Mouse (Mus musculus): ENCODE measurements at regions not wholly inside any gene's neighbourhood (a gene's known extent, or its start where the extent isn't known, plus 50 kb on each side); places are given as distances from the start of the nearest gene placed in this dataset.
"Not testable (repeated sequence)": the region's sequence is repeated elsewhere in the genome, so short reads cannot be mapped to it uniquely, and the experiment has no call there.

- dilution Hi-C loops (cut with MboI; ENCODE audit: extremely low pct_ligation_motif_present, extremely low pct_unique_long_range_greater_than_20kb, low sequenced_read_pairs); H3K4me2 ChIP-seq (ENCODE audit: insufficient read depth, low read depth, poor library complexity, severe bottlenecking); DNase-seq (ENCODE audit: extremely low read depth); in situ Hi-C loops (cut with MboI; ENCODE audit: low pct_ligation_motif_present, low pct_unique_long_range_greater_than_20kb, low sequenced_read_pairs); H3K79me2 ChIP-seq (replicated peaks; ENCODE audit: control insufficient read depth, extremely low read depth, insufficient read depth, poor library complexity, severe bottlenecking); H3K27me3 ChIP-seq (replicated peaks); H3K36me3 ChIP-seq (replicated peaks in 1 of 2; ENCODE audit: control insufficient read depth in 1 of 2, insufficient read depth in 1 of 2, low read length in 1 of 2); H3K27ac ChIP-seq (ENCODE audit: insufficient read depth, low read depth); H3K4me1 ChIP-seq (ENCODE audit: control insufficient read depth in 1 of 2, insufficient read depth in 2 of 2); H3K9ac ChIP-seq (ENCODE audit: insufficient read depth, low read depth); H3K4me3 ChIP-seq (replicated peaks in 1 of 3; ENCODE audit: low read depth in 2 of 3, low read length in 2 of 3, poor library complexity in 1 of 3): not testable (repeated sequence)
- H3K9me3 ChIP-seq (replicated peaks; ENCODE audit: low read length) = peaks cover 65% of the 10 kb centered on the region
Observed at GRCm38 (mm10) chr12:20229441-20229840, 275.1 kb downstream of the Gm21863 start.

- Histone ChIP-seq H3K4me2 (ENCODE audit: insufficient read depth, low read depth, poor library complexity, severe bottlenecking) (no peak overlapping the region), H3K4me3 (replicated peaks in 1 of 3; ENCODE audit: low read depth in 2 of 3, low read length in 2 of 3, poor library complexity in 1 of 3) (no peak overlapping the region), H3K36me3 (replicated peaks in 1 of 2; ENCODE audit: control insufficient read depth in 1 of 2, insufficient read depth in 1 of 2, low read length in 1 of 2) (no peaks in the 10 kb centered on the region), H3K4me1 (ENCODE audit: control insufficient read depth in 1 of 2, insufficient read depth in 2 of 2) (no peaks in the 10 kb centered on the region), H3K9me3 (replicated peaks; ENCODE audit: low read length) (peaks cover 65% of the 10 kb centered on the region), H3K9ac (ENCODE audit: insufficient read depth, low read depth) (no peak overlapping the region), H3K79me2 (replicated peaks; ENCODE audit: control insufficient read depth, extremely low read depth, insufficient read depth, poor library complexity, severe bottlenecking) (no peaks in the 10 kb centered on the region), H3K27ac (ENCODE audit: insufficient read depth, low read depth) (no peak overlapping the region), H3K27me3 (replicated peaks) (no peaks in the 10 kb centered on the region)
- DNase-seq (ENCODE audit: extremely low read depth) = no peak
- in situ Hi-C loops (cut with MboI; ENCODE audit: low pct_ligation_motif_present, low pct_unique_long_range_greater_than_20kb, low sequenced_read_pairs) (no loop called here), dilution Hi-C loops (cut with MboI; ENCODE audit: extremely low pct_ligation_motif_present, extremely low pct_unique_long_range_greater_than_20kb, low sequenced_read_pairs) (no loop called here)
- TF ChIP-seq EP300 (IDR thresholded peaks at IDR 0.05; ENCODE audit: low read length) (no peak), E2F4 (IDR thresholded peaks at IDR 0.05; ENCODE audit: insufficient replicate concordance, low read depth, low read length) (no peak), POLR2A (IDR thresholded peaks at IDR 0.05; ENCODE audit: low read depth, low read length) (no peak), MAX (IDR thresholded peaks at IDR 0.05; ENCODE audit: low read length) (no peak), USF1 (IDR thresholded peaks at IDR 0.05; ENCODE audit: low read depth, low read length) (no peak), BHLHE40 (IDR thresholded peaks at IDR 0.05; ENCODE audit: low read depth, low read length) (no peak), MAZ (IDR thresholded peaks at IDR 0.05; ENCODE audit: low read depth, low read length) (no peak), CTCF (conservative IDR thresholded peaks at IDR 0.05 in 1 of 2, IDR thresholded peaks at IDR 0.05 in 1 of 2; ENCODE audit: low read depth in 2 of 2, low read length in 2 of 2) (no peak), MYC (IDR thresholded peaks at IDR 0.05; ENCODE audit: low read depth, low read length) (no peak), CHD1 (IDR thresholded peaks at IDR 0.05; ENCODE audit: low read depth, low read length) (no peak), NELFE (IDR thresholded peaks at IDR 0.05; ENCODE audit: low read depth, low read length) (no peak), MEF2A (IDR thresholded peaks at IDR 0.05; ENCODE audit: borderline replicate concordance, low read depth, low read length) (no peak), ZC3H11A (IDR thresholded peaks at IDR 0.05; ENCODE audit: low read depth, low read length) (no peak), SMC3 (IDR thresholded peaks at IDR 0.05; ENCODE audit: low read depth, low read length) (no peak), RCOR1 (conservative IDR thresholded peaks at IDR 0.05; ENCODE audit: low read depth, low read length) (no peak)
Observed at GRCm38 (mm10) chr12:20230141-20230892, 276.0 kb downstream of the Gm21863 start.

- Histone ChIP-seq H3K36me3 (replicated peaks in 1 of 2; ENCODE audit: control insufficient read depth in 1 of 2, insufficient read depth in 1 of 2, low read length in 1 of 2) (no peaks in the 10 kb centered on the region), H3K4me2 (ENCODE audit: insufficient read depth, low read depth, poor library complexity, severe bottlenecking) (no peak overlapping the region), H3K27me3 (replicated peaks) (no peaks in the 10 kb centered on the region), H3K4me3 (replicated peaks in 1 of 3; ENCODE audit: low read depth in 2 of 3, low read length in 2 of 3, poor library complexity in 1 of 3) (no peak overlapping the region), H3K9me3 (replicated peaks; ENCODE audit: low read length) (peaks cover 65% of the 10 kb centered on the region), H3K27ac (ENCODE audit: insufficient read depth, low read depth) (no peak overlapping the region), H3K4me1 (ENCODE audit: control insufficient read depth in 1 of 2, insufficient read depth in 2 of 2) (no peaks in the 10 kb centered on the region), H3K9ac (ENCODE audit: insufficient read depth, low read depth) (no peak overlapping the region), H3K79me2 (replicated peaks; ENCODE audit: control insufficient read depth, extremely low read depth, insufficient read depth, poor library complexity, severe bottlenecking) (no peaks in the 10 kb centered on the region)
- DNase-seq (ENCODE audit: extremely low read depth) = no peak
- in situ Hi-C loops (cut with MboI; ENCODE audit: low pct_ligation_motif_present, low pct_unique_long_range_greater_than_20kb, low sequenced_read_pairs) (no loop called here), dilution Hi-C loops (cut with MboI; ENCODE audit: extremely low pct_ligation_motif_present, extremely low pct_unique_long_range_greater_than_20kb, low sequenced_read_pairs) (no loop called here)
- no peak for TF ChIP-seq MXI1 (IDR thresholded peaks at IDR 0.05; ENCODE audit: low read depth, low read length)
Observed at GRCm38 (mm10) chr12:20230893-20231235, 276.6 kb downstream of the Gm21863 start.
